In the genomic region with DNA sequence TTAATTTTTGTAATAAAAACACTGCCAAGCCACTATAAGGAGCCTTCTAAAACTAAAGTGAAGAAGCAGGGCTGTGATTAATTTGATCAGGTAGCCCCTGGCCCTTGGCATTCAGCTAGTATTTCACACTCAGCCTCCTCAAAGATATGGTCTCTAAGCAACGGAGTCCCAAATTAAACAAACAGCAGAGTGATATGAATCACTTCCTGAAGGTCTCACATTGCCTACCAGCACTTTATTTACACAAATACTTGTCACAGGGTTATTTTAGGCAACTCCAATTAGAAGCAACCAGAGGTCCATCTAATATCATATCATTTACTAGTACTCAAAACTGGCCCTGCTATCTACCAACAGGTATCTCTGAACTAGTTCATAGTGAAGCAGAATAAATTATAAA, we compare ENCODE assay signal across 8 mouse cellular contexts. TPM values are rescaled to one million over a fixed set of nuclear protein-coding genes. Genes with fewer than 3 reads are reported as not detected.
DNase-seq lines count a peak whose midpoint lies in the region; ATAC-seq lines count a peak whose summit lies in the region.

No protein-coding gene starts in this region.

- peaks cover 39% of the 10 kb centered on the region for H3K4me1 ChIP-seq in heart, embryonic 10.5 days
- peaks cover 63% of the 10 kb centered on the region for H3K4me1 ChIP-seq in kidney, embryonic 16.5 days (ENCODE audit: insufficient read depth, low read length)
- no peaks in the 10 kb centered on the region for H3K4me1 ChIP-seq in forebrain, embryonic 16.5 days (replicated peaks; ENCODE audit: control insufficient read depth, insufficient read depth, low read length)

- intact Hi-C loops in heart, postnatal 25 days (cut with DNase I) = no loop called here

- ATAC-seq in inflammation-experienced regulatory T-cells, adult 6 months = peak; percentile 97
- ATAC-seq in neutrophil, adult 5-6 weeks (ENCODE audit: extremely low read depth, insufficient number of reproducible peaks, low FRiP score, poor library complexity, severe bottlenecking) = peak; percentile 63; the same call in 1 of the 2 replicates
- ATAC-seq in kidney, embryonic 16.5 days (ENCODE audit: low FRiP score, low TSS enrichment) = no peak
- no peak for ATAC-seq in forebrain, embryonic 16.5 days

- DNase-seq in heart, embryonic 10.5 days (ENCODE audit: low spot score) = no peak
- no peak for DNase-seq in heart, postnatal 25 days (ENCODE audit: low spot score)
- DNase-seq in MN1 (ENCODE audit: low spot score) = peak; percentile 77
- DNase-seq in kidney, postnatal 25 days = no peak

- H3K9ac ChIP-seq in kidney, embryonic 16.5 days (replicated peaks; ENCODE audit: low read length) = no peak overlapping the region
- H3K9ac ChIP-seq in forebrain, embryonic 16.5 days (replicated peaks; ENCODE audit: low read depth, low read length) = no peak overlapping the region

- H3K27ac ChIP-seq in heart, embryonic 10.5 days = peak overlapping the region; percentile 84
- H3K27ac ChIP-seq in kidney, embryonic 16.5 days (ENCODE audit: low read length) = no peak overlapping the region; the same call in 1 of the 2 replicates
- no peak overlapping the region for H3K27ac ChIP-seq in forebrain, embryonic 16.5 days (ENCODE audit: low read length)

- no peak overlapping the region for H3K4me2 ChIP-seq in kidney, embryonic 16.5 days (replicated peaks; ENCODE audit: low read depth, low read length)
- no peak overlapping the region for H3K4me2 ChIP-seq in forebrain, embryonic 16.5 days (ENCODE audit: low read length)

- H3K27me3 ChIP-seq in heart, embryonic 10.5 days (ENCODE audit: insufficient read depth, poor library complexity, severe bottlenecking) = no peaks in the 10 kb centered on the region
- no peaks in the 10 kb centered on the region for H3K27me3 ChIP-seq in kidney, embryonic 16.5 days (ENCODE audit: insufficient read depth, low read length)
- H3K27me3 ChIP-seq in forebrain, embryonic 16.5 days (replicated peaks; ENCODE audit: control insufficient read depth, insufficient read depth, low read length) = no peaks in the 10 kb centered on the region

- 5% methylated on average over 1 of the region's 1 CpGs for WGBS in heart, embryonic 10.5 days
- 4% methylated on average over 1 of the region's 1 CpGs for whole genome bisulfite sequencing in kidney, embryonic 16.5 days
- 65% methylated on average over 1 of the region's 1 CpGs for WGBS in forebrain, embryonic 16.5 days

- peaks cover 12% of the 10 kb centered on the region for H3K36me3 ChIP-seq in heart, embryonic 10.5 days
- peaks cover 11% of the 10 kb centered on the region for H3K36me3 ChIP-seq in kidney, embryonic 16.5 days (ENCODE audit: insufficient read depth, low read length)
- no peaks in the 10 kb centered on the region for H3K36me3 ChIP-seq in forebrain, embryonic 16.5 days (ENCODE audit: control insufficient read depth, insufficient read depth)

- no peaks in the 10 kb centered on the region; the same call in 1 of the 2 replicates for H3K9me3 ChIP-seq in heart, embryonic 10.5 days
- no peaks in the 10 kb centered on the region for H3K9me3 ChIP-seq in kidney, embryonic 16.5 days (ENCODE audit: low read length)
- no peaks in the 10 kb centered on the region for H3K9me3 ChIP-seq in forebrain, embryonic 16.5 days (ENCODE audit: control insufficient read depth, low read length)

- no peak overlapping the region for H3K4me3 ChIP-seq in heart, embryonic 10.5 days
- H3K4me3 ChIP-seq in kidney, embryonic 16.5 days (ENCODE audit: low read length) = no peak overlapping the region
- H3K4me3 ChIP-seq in forebrain, embryonic 16.5 days (replicated peaks; ENCODE audit: low read length) = no peak overlapping the region

RNA-seq across cellular contexts. Expression of a gene that starts 36.7 kb away (rescaled TPM):
- 37.7 and 39.5 TPM in 2 replicates for polyA plus RNA-seq in heart, embryonic 10.5 days (2016; fragmentation: Nextera tagmentation; extraction: Ambion mirVana)
- 10 to 100 TPM; 39.8 to 46.7 TPM for total RNA-seq in heart, postnatal 25 days (2021)
- polyA plus RNA-seq in inflammation-experienced regulatory T-cells, adult 6 months (2017; shearing (Covaris generic)) = 100 to 1,000 TPM; 197 to 297 (median 271) TPM
- 756 and 768 TPM in 2 replicates for total RNA-seq in neutrophil, adult 5-6 weeks (2017)
- polyA plus RNA-seq in kidney, embryonic 16.5 days (2015; fragmentation: Nextera tagmentation; extraction: Ambion mirVana) = 97.7 and 101 TPM in 2 replicates
- polyA plus RNA-seq in forebrain, embryonic 16.5 days (2015; fragmentation: Nextera tagmentation; extraction: Ambion mirVana) = 24.5 and 25.9 TPM in 2 replicates

Comparison
In these comparisons a context has a peak if more than half of its experiments do, and no peak if none do; other contexts are left out.
1. ATAC-seq: peak in inflammation-experienced regulatory T-cells, adult 6 months (single experiment) and neutrophil, adult 5-6 weeks (single experiment); none in kidney, embryonic 16.5 days (single experiment) and forebrain, embryonic 16.5 days (single experiment).